Mouse (Mus musculus): ENCODE results near the gene Slc25a39. TPM values are rescaled to one million over a fixed set of nuclear protein-coding genes. Genes with fewer than 3 reads are reported as not detected.

Gene Slc25a39
- total RNA-seq, 2 experiments from 2014 or later: 75.6 to 81.8 TPM

- peak; percentile 67 to 69 for DNase-seq (ENCODE audit: low spot score in 2 of 2)
Measured at GRCm38 (mm10) chr11:102437120-102438061, 29.6 kb upstream of the Slc25a39 start.

- no peak for DNase-seq (ENCODE audit: low spot score in 2 of 2)
Measured at GRCm38 (mm10) chr11:102436471-102436790, 28.7 kb upstream of the Slc25a39 start.

- DNase-seq (ENCODE audit: low spot score in 2 of 2): no peak
Measured at GRCm38 (mm10) chr11:102435754-102436470, 28.2 kb upstream of the Slc25a39 start.

GRCm38 (mm10) chr11:102434816-102435705 is 27.3 kb upstream of the Slc25a39 start:
- DNase-seq (ENCODE audit: low spot score in 2 of 2): no peak

GRCm38 (mm10) chr11:102434406-102434805 is 26.7 kb upstream of the Slc25a39 start:
- peak; percentile 90 to 91 for DNase-seq (ENCODE audit: low spot score in 2 of 2)

- no peak for DNase-seq (ENCODE audit: low spot score in 2 of 2)
Measured at GRCm38 (mm10) chr11:102433866-102434265, 26.1 kb upstream of the Slc25a39 start.

GRCm38 (mm10) chr11:102432896-102433295 is 25.1 kb upstream of the Slc25a39 start:
- DNase-seq (ENCODE audit: low spot score in 2 of 2): peak in 1 of 2 experiments; percentile 65

- DNase-seq (ENCODE audit: low spot score in 2 of 2): no peak
Measured at GRCm38 (mm10) chr11:102432115-102432843, 24.5 kb upstream of the Slc25a39 start.

- no peak for DNase-seq (ENCODE audit: low spot score in 2 of 2)
Measured at GRCm38 (mm10) chr11:102431728-102432114, 24.0 kb upstream of the Slc25a39 start.

- peak; percentile 69 to 79 for DNase-seq (ENCODE audit: low spot score in 2 of 2)
Measured at GRCm38 (mm10) chr11:102431018-102431645, 23.4 kb upstream of the Slc25a39 start.

- peak; percentile 84 to 96 for DNase-seq (ENCODE audit: low spot score in 2 of 2)
Measured at GRCm38 (mm10) chr11:102430121-102431017, 22.6 kb upstream of the Slc25a39 start, which contains the start of gene Grn. TSS of gene Grn (plus strand) at chr11:102430315.

- no peak for DNase-seq (ENCODE audit: low spot score in 2 of 2)
Measured at GRCm38 (mm10) chr11:102429551-102429950, 21.8 kb upstream of the Slc25a39 start.

- DNase-seq (ENCODE audit: low spot score in 2 of 2): no peak
Measured at GRCm38 (mm10) chr11:102428981-102429540, 21.3 kb upstream of the Slc25a39 start.

- no peak for DNase-seq (ENCODE audit: low spot score in 2 of 2)
Measured at GRCm38 (mm10) chr11:102425555-102426316, 18.0 kb upstream of the Slc25a39 start.

- no peak for DNase-seq (ENCODE audit: low spot score in 2 of 2)
Measured at GRCm38 (mm10) chr11:102424666-102425065, 16.9 kb upstream of the Slc25a39 start.

GRCm38 (mm10) chr11:102421559-102421958 is 13.8 kb upstream of the Slc25a39 start:
- no peak for DNase-seq (ENCODE audit: low spot score in 2 of 2)

GRCm38 (mm10) chr11:102418887-102419286 is 11.1 kb upstream of the Slc25a39 start:
- no peak for DNase-seq (ENCODE audit: low spot score in 2 of 2)

- DNase-seq (ENCODE audit: low spot score in 2 of 2): no peak
Measured at GRCm38 (mm10) chr11:102417160-102417559, 9.4 kb upstream of the Slc25a39 start.
